14 mouse cellular contexts compared by ENCODE assay signal in the genomic region with DNA sequence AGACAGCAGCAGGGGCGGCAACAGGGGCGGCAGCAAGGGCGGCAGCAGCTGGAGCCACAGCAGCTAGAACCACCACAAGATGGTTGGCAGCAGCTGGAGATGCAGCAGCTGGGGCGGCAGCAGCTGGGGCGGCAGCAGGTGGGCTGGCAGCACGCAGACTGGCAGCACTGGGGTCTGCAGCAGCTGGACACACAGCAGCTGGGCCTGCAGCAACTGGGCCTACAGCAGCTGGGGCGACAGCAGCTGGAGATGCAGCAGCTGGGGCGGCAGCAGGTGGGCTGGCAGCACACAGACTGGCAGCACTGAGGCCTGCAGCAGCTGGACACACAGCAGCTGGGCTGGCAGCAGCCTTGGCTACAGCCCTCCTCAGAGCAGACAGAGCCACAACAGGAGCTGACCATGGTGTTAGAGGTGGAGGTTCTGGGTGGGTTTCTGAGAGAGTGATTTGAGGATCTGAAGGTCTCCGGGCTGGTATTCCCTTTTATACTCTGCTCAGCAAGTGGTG. TPM values are rescaled to one million over a fixed set of nuclear protein-coding genes. Genes with fewer than 3 reads are reported as not detected.
"Had no signal": no experiment of that assay in that cellular context is flagged by ENCODE, and none has a peak within 500 bp of the region (broad histone marks: within the 10 kb centered on the region; RNA-seq: fewer than 3 reads in every experiment).

A gene (minus strand): TSS at position 455 of the 505 bp plus-strand sequence.

RNA-seq across cellular contexts. Expression of the gene that starts here (rescaled TPM):
- total RNA-seq: neutrophil, adult 5-6 weeks had no signal
- polyA plus RNA-seq: neural tube, embryonic 13.5 days; neural tube, embryonic 14.5 days; neural tube, embryonic 15.5 days; small intestine, adult 2 months; spleen, adult 2 months; stomach, embryonic 14.5 days; stomach, embryonic 15.5 days; stomach, embryonic 16.5 days; stomach, postnatal 0 days; testis, adult 2 months; thymus, adult 2 months; thymus, postnatal 0 days; urinary bladder, adult 2 months had no signal
